Mouse (Mus musculus): ENCODE measurements around the gene Pikfyve. TPM values are rescaled to one million over a fixed set of nuclear protein-coding genes. Genes with fewer than 3 reads are reported as not detected.
A peak's percentile ranks its signal among the peaks of the same experiment; 100 is the strongest.

Pikfyve gene
- polyA plus RNA-seq, 1 experiment from 2014 or later = 10.7 TPM

- H3K27ac ChIP-seq (replicated peaks) = peak overlapping the region; percentile 48; the same call in 1 of the 2 replicates
- H3K4me1 ChIP-seq = 0 out of 2 replicates have a peak, but pooled peaks cover 14% of the 10 kb centered on the region
- H3K9me3 ChIP-seq (replicated peaks) = no peaks in the 10 kb centered on the region
- no peaks in the 10 kb centered on the region for H3K36me3 ChIP-seq
- H3K27me3 ChIP-seq = no peaks in the 10 kb centered on the region
- peak overlapping the region; percentile 68 for H3K4me2 ChIP-seq (replicated peaks)
- H3K9ac ChIP-seq = peak overlapping the region; percentile 48; the same call in 1 of the 2 replicates
- peak overlapping the region; percentile 73 for H3K4me3 ChIP-seq (replicated peaks)
- WGBS = 20% methylated on average over 12 of the region's 12 CpGs
- no peak for ATAC-seq (ENCODE audit: insufficient number of reproducible peaks, low FRiP score, low TSS enrichment, low read depth)
Observed at GRCm38 (mm10) chr1:65185524-65186205, 818 bp upstream of the Pikfyve start.

GRCm38 (mm10) chr1:65187074-65187430 lies 569 bp downstream of the Pikfyve start:
- peak overlapping the region; percentile 90 for H3K27ac ChIP-seq (replicated peaks)
- 0 out of 2 replicates have a peak, but pooled peaks cover 14% of the 10 kb centered on the region for H3K4me1 ChIP-seq
- no peaks in the 10 kb centered on the region for H3K9me3 ChIP-seq (replicated peaks)
- peak overlapping the region; percentile 70 for H3K9ac ChIP-seq
- peaks cover 3% of the 10 kb centered on the region for H3K36me3 ChIP-seq
- peak overlapping the region; percentile 73 for H3K4me3 ChIP-seq (replicated peaks)
- no peaks in the 10 kb centered on the region for H3K27me3 ChIP-seq
- no peak for ATAC-seq (ENCODE audit: insufficient number of reproducible peaks, low FRiP score, low TSS enrichment, low read depth)
- H3K4me2 ChIP-seq (replicated peaks) = peak overlapping the region; percentile 68
- WGBS = under 1% methylated on average over 6 of the region's 6 CpGs

GRCm38 (mm10) chr1:65190172-65190571 lies 3.7 kb downstream of the Pikfyve start:
- H3K9ac ChIP-seq = no peak overlapping the region
- H3K4me1 ChIP-seq = 0 out of 2 replicates have a peak, but pooled peaks cover 14% of the 10 kb centered on the region
- H3K4me2 ChIP-seq (replicated peaks) = no peak overlapping the region
- H3K4me3 ChIP-seq (replicated peaks) = no peak overlapping the region
- no peak for ATAC-seq (ENCODE audit: insufficient number of reproducible peaks, low FRiP score, low TSS enrichment, low read depth)
- WGBS = 80% methylated on average over 4 of the region's 4 CpGs
- H3K9me3 ChIP-seq (replicated peaks) = no peaks in the 10 kb centered on the region
- H3K27me3 ChIP-seq = no peaks in the 10 kb centered on the region
- H3K36me3 ChIP-seq = peaks cover 19% of the 10 kb centered on the region
- H3K27ac ChIP-seq (replicated peaks) = no peak overlapping the region

- H3K36me3 ChIP-seq = peaks cover 25% of the 10 kb centered on the region
- no peaks in the 10 kb centered on the region for H3K27me3 ChIP-seq
- H3K9me3 ChIP-seq (replicated peaks) = no peaks in the 10 kb centered on the region
- H3K4me2 ChIP-seq (replicated peaks) = no peak overlapping the region
- no peak overlapping the region for H3K4me3 ChIP-seq (replicated peaks)
- H3K4me1 ChIP-seq = 0 out of 2 replicates have a peak, but pooled peaks cover 5% of the 10 kb centered on the region
- H3K9ac ChIP-seq = no peak overlapping the region
- WGBS = 94% methylated on average over 2 of the region's 2 CpGs
- H3K27ac ChIP-seq (replicated peaks) = no peak overlapping the region
- ATAC-seq (ENCODE audit: insufficient number of reproducible peaks, low FRiP score, low TSS enrichment, low read depth) = no peak
Observed at GRCm38 (mm10) chr1:65193226-65193625, 6.7 kb downstream of the Pikfyve start.

GRCm38 (mm10) chr1:65198425-65198824 lies 11.9 kb downstream of the Pikfyve start:
- WGBS = 85% methylated on average over 2 of the region's 2 CpGs
- no peak overlapping the region for H3K4me3 ChIP-seq (replicated peaks)
- no peaks in the 10 kb centered on the region for H3K27me3 ChIP-seq
- no peak overlapping the region for H3K9ac ChIP-seq
- H3K36me3 ChIP-seq = peaks cover 18% of the 10 kb centered on the region; the same call in 1 of the 2 replicates
- no peak overlapping the region for H3K27ac ChIP-seq (replicated peaks)
- H3K4me2 ChIP-seq (replicated peaks) = no peak overlapping the region
- no peaks in the 10 kb centered on the region for H3K4me1 ChIP-seq
- H3K9me3 ChIP-seq (replicated peaks) = no peaks in the 10 kb centered on the region
- no peak for ATAC-seq (ENCODE audit: insufficient number of reproducible peaks, low FRiP score, low TSS enrichment, low read depth)

- peak; percentile 51; the same call in 1 of the 2 replicates for ATAC-seq (ENCODE audit: insufficient number of reproducible peaks, low FRiP score, low TSS enrichment, low read depth)
- 80% methylated on average over 2 of the region's 2 CpGs for WGBS
- Histone ChIP-seq H3K4me1 (no peaks in the 10 kb centered on the region), H3K27ac (replicated peaks) (no peak overlapping the region), H3K36me3 (peaks cover 18% of the 10 kb centered on the region; the same call in 1 of the 2 replicates), H3K9me3 (replicated peaks) (no peaks in the 10 kb centered on the region), H3K9ac (no peak overlapping the region), H3K4me2 (replicated peaks) (no peak overlapping the region), H3K4me3 (replicated peaks) (no peak overlapping the region), H3K27me3 (no peaks in the 10 kb centered on the region)
Observed at GRCm38 (mm10) chr1:65198861-65199260, 12.4 kb downstream of the Pikfyve start.

- no peaks in the 10 kb centered on the region for H3K4me1 ChIP-seq
- H3K9ac ChIP-seq = no peak overlapping the region
- H3K4me3 ChIP-seq (replicated peaks) = no peak overlapping the region
- H3K27me3 ChIP-seq = no peaks in the 10 kb centered on the region
- H3K27ac ChIP-seq (replicated peaks) = no peak overlapping the region
- 85% methylated on average over 1 of the region's 1 CpGs for WGBS
- H3K36me3 ChIP-seq = peaks cover 47% of the 10 kb centered on the region
- H3K9me3 ChIP-seq (replicated peaks) = no peaks in the 10 kb centered on the region
- H3K4me2 ChIP-seq (replicated peaks) = no peak overlapping the region
- no peak for ATAC-seq (ENCODE audit: insufficient number of reproducible peaks, low FRiP score, low TSS enrichment, low read depth)
Observed at GRCm38 (mm10) chr1:65204299-65204698, 17.8 kb downstream of the Pikfyve start.

- H3K9me3 ChIP-seq (replicated peaks) = peaks cover 11% of the 10 kb centered on the region; the same call in 1 of the 2 replicates
- H3K4me1 ChIP-seq = no peaks in the 10 kb centered on the region
- H3K36me3 ChIP-seq = peaks cover 38% of the 10 kb centered on the region
- ATAC-seq (ENCODE audit: insufficient number of reproducible peaks, low FRiP score, low TSS enrichment, low read depth) = no peak
- no peaks in the 10 kb centered on the region for H3K27me3 ChIP-seq
- H3K9ac ChIP-seq = no peak overlapping the region
- no peak overlapping the region for H3K4me2 ChIP-seq (replicated peaks)
- H3K27ac ChIP-seq (replicated peaks) = no peak overlapping the region
- H3K4me3 ChIP-seq (replicated peaks) = no peak overlapping the region
- 74% methylated on average over 2 of the region's 2 CpGs for WGBS
Observed at GRCm38 (mm10) chr1:65213214-65213613, 26.7 kb downstream of the Pikfyve start.

GRCm38 (mm10) chr1:65217567-65217966 lies 31.1 kb downstream of the Pikfyve start:
- Histone ChIP-seq H3K27ac (replicated peaks) (no peak overlapping the region), H3K9ac (no peak overlapping the region), H3K9me3 (replicated peaks) (no peaks in the 10 kb centered on the region), H3K36me3 (peaks cover 15% of the 10 kb centered on the region; the same call in 1 of the 2 replicates), H3K27me3 (no peaks in the 10 kb centered on the region), H3K4me3 (replicated peaks) (no peak overlapping the region), H3K4me2 (replicated peaks) (no peak overlapping the region), H3K4me1 (no peaks in the 10 kb centered on the region)
- WGBS = 79% methylated on average over 2 of the region's 2 CpGs
- ATAC-seq (ENCODE audit: insufficient number of reproducible peaks, low FRiP score, low TSS enrichment, low read depth) = no peak

GRCm38 (mm10) chr1:65217972-65218371 lies 31.5 kb downstream of the Pikfyve start:
- 90% methylated on average over 1 of the region's 1 CpGs for WGBS
- Histone ChIP-seq H3K4me3 (replicated peaks) (no peak overlapping the region), H3K27ac (replicated peaks) (no peak overlapping the region), H3K9ac (no peak overlapping the region), H3K9me3 (replicated peaks) (no peaks in the 10 kb centered on the region), H3K4me1 (no peaks in the 10 kb centered on the region), H3K27me3 (no peaks in the 10 kb centered on the region), H3K4me2 (replicated peaks) (no peak overlapping the region), H3K36me3 (peaks cover 17% of the 10 kb centered on the region; the same call in 1 of the 2 replicates)
- ATAC-seq (ENCODE audit: insufficient number of reproducible peaks, low FRiP score, low TSS enrichment, low read depth) = no peak

- H3K9ac ChIP-seq = no peak overlapping the region
- no peak overlapping the region for H3K4me2 ChIP-seq (replicated peaks)
- H3K36me3 ChIP-seq = peaks cover 26% of the 10 kb centered on the region
- no peaks in the 10 kb centered on the region for H3K4me1 ChIP-seq
- H3K4me3 ChIP-seq (replicated peaks) = no peak overlapping the region
- H3K27me3 ChIP-seq = no peaks in the 10 kb centered on the region
- WGBS = 99% methylated on average over 2 of the region's 2 CpGs
- no peak overlapping the region for H3K27ac ChIP-seq (replicated peaks)
- H3K9me3 ChIP-seq (replicated peaks) = no peaks in the 10 kb centered on the region
- ATAC-seq (ENCODE audit: insufficient number of reproducible peaks, low FRiP score, low TSS enrichment, low read depth) = no peak
Observed at GRCm38 (mm10) chr1:65223654-65224053, 37.2 kb downstream of the Pikfyve start.

- Histone ChIP-seq H3K4me1 (no peaks in the 10 kb centered on the region), H3K4me3 (replicated peaks) (no peak overlapping the region), H3K27me3 (no peaks in the 10 kb centered on the region), H3K4me2 (replicated peaks) (no peak overlapping the region), H3K36me3 (peaks cover 20% of the 10 kb centered on the region), H3K9me3 (replicated peaks) (no peaks in the 10 kb centered on the region), H3K27ac (replicated peaks) (no peak overlapping the region), H3K9ac (no peak overlapping the region)
- 92% methylated on average over 2 of the region's 2 CpGs for WGBS
- ATAC-seq (ENCODE audit: insufficient number of reproducible peaks, low FRiP score, low TSS enrichment, low read depth) = no peak
Observed at GRCm38 (mm10) chr1:65227681-65228080, 41.2 kb downstream of the Pikfyve start.

Measured in embryonic facial prominence, embryonic 15.5 days (tissue).